Mouse (Mus musculus): ENCODE results near the gene Nat9.

Nat9 gene

GRCm38 (mm10) chr11:115212116-115212515, 24.5 kb upstream of the Nat9 start:
- no peak for DNase-seq

- DNase-seq = no peak
These were observed 22.3 kb upstream of the Nat9 start for GRCm38 (mm10) chr11:115209958-115210357.

GRCm38 (mm10) chr11:115208776-115209732, 21.4 kb upstream of the Nat9 start:
- DNase-seq = no peak

- DNase-seq = no peak
These were observed 20.5 kb upstream of the Nat9 start for GRCm38 (mm10) chr11:115208126-115208525.

GRCm38 (mm10) chr11:115202756-115203155, 15.1 kb upstream of the Nat9 start:
- DNase-seq = no peak

- peak; percentile 86 for DNase-seq
These were observed 14.7 kb upstream of the Nat9 start for GRCm38 (mm10) chr11:115202316-115202715.

GRCm38 (mm10) chr11:115200520-115200919, 12.9 kb upstream of the Nat9 start:
- no peak for DNase-seq

- DNase-seq = no peak
These were observed 11.3 kb upstream of the Nat9 start for GRCm38 (mm10) chr11:115198932-115199384.

GRCm38 (mm10) chr11:115197558-115197957, 9.9 kb upstream of the Nat9 start:
- no peak for DNase-seq

GRCm38 (mm10) chr11:115195933-115196332, 8.3 kb upstream of the Nat9 start:
- no peak for DNase-seq

- no peak for DNase-seq
These were observed 7.0 kb upstream of the Nat9 start for GRCm38 (mm10) chr11:115194693-115195092.

- no peak for DNase-seq
These were observed 4.5 kb upstream of the Nat9 start for GRCm38 (mm10) chr11:115192180-115192579.

GRCm38 (mm10) chr11:115189304-115189703, 1.6 kb upstream of the Nat9 start:
- no peak for DNase-seq

GRCm38 (mm10) chr11:115188539-115189231, 1.0 kb upstream of the Nat9 start:
- DNase-seq = no peak

GRCm38 (mm10) chr11:115187224-115187639, 427 bp downstream of the Nat9 start, which contains the start of gene Tmem104:
TSS of gene Tmem104 (plus strand) at chr11:115187487.
- peak; percentile 100 for DNase-seq

GRCm38 (mm10) chr11:115184973-115185372, 2.7 kb downstream of the Nat9 start:
- DNase-seq = no peak

GRCm38 (mm10) chr11:115181913-115182638, 5.6 kb downstream of the Nat9 start:
- peak; percentile 93 for DNase-seq

GRCm38 (mm10) chr11:115179881-115180280, 7.8 kb downstream of the Nat9 start:
- no peak for DNase-seq

- DNase-seq = no peak
These were observed 8.5 kb downstream of the Nat9 start for GRCm38 (mm10) chr11:115179191-115179590.

GRCm38 (mm10) chr11:115178766-115179165, 8.9 kb downstream of the Nat9 start:
- no peak for DNase-seq

- no peak for DNase-seq
These were observed 10.0 kb downstream of the Nat9 start for GRCm38 (mm10) chr11:115177559-115178195.

GRCm38 (mm10) chr11:115176399-115177190, 11.1 kb downstream of the Nat9 start:
- DNase-seq = no peak
